Mouse (Mus musculus) large intestine, adult 2 months (tissue): ENCODE data around the gene Scnn1a. TPM values are rescaled to one million over a fixed set of nuclear protein-coding genes. Genes with fewer than 3 reads are reported as not detected.

ENCODE experiments used
- DNase-seq: peaks from one replicate; pipeline ENCODE4 v3.0.0-alpha.2; 2012; ENCODE audit warnings: low read depth, low spot score
- WGBS: fragments of 180-500 bp; shearing (Covaris S2); methylation state at CpG from one replicate; pipeline ENCODE4 v1.1.7; 2018; 5-methylcytosine and 5-hydroxymethylcytosine counted together
- polyA plus RNA-seq: library from polyadenylated mRNA; depleted of rRNA; stranded (reverse); fragments of >200 nt; gene quantifications from 2 replicates; pipeline ENCODE4 v1.2.3, GENCODE M21; 2012

Gene Scnn1a
- polyA plus RNA-seq, 1 experiment = 7.9 TPM

- no peak for DNase-seq
- WGBS = 9% methylated on average over 14 of the region's 14 CpGs
Observed at GRCm38 (mm10) chr6:125354352-125355151, 34.1 kb downstream of the Scnn1a start.

GRCm38 (mm10) chr6:125355197-125355741, 34.8 kb downstream of the Scnn1a start:
- no peak for DNase-seq

GRCm38 (mm10) chr6:125356264-125356663, 35.8 kb downstream of the Scnn1a start:
- 32% methylated on average over 8 of the region's 8 CpGs for WGBS
- DNase-seq = no peak

More at GRCm38 (mm10) chr6:125355197-125355741, 34.8 kb downstream of the Scnn1a start:
- 17% methylated on average over 10 of the region's 10 CpGs for WGBS

- no peak for DNase-seq
- 88% methylated on average over 15 of the region's 15 CpGs for WGBS
Observed at GRCm38 (mm10) chr6:125357334-125357733, 36.9 kb downstream of the Scnn1a start.

- WGBS = 63% methylated on average over 9 of the region's 9 CpGs
- DNase-seq = no peak
Observed at GRCm38 (mm10) chr6:125359999-125360398, 39.5 kb downstream of the Scnn1a start.

GRCm38 (mm10) chr6:125360846-125361245, 40.4 kb downstream of the Scnn1a start:
- no peak for DNase-seq
- 91% methylated on average over 9 of the region's 9 CpGs for WGBS

- 65% methylated on average over 38 of the region's 38 CpGs for WGBS
- no peak for DNase-seq
Observed at GRCm38 (mm10) chr6:125361467-125362291, 41.2 kb downstream of the Scnn1a start.

- no peak for DNase-seq
- WGBS = 70% methylated on average over 15 of the region's 15 CpGs
Observed at GRCm38 (mm10) chr6:125363021-125363420, 42.6 kb downstream of the Scnn1a start.

- WGBS = 38% methylated on average over 23 of the region's 23 CpGs
- DNase-seq = no peak
Observed at GRCm38 (mm10) chr6:125363451-125364242, 43.2 kb downstream of the Scnn1a start.

GRCm38 (mm10) chr6:125364448-125364847, 44.0 kb downstream of the Scnn1a start:
- DNase-seq = no peak
- WGBS = 25% methylated on average over 8 of the region's 8 CpGs

- WGBS = 76% methylated on average over 5 of the region's 5 CpGs
- no peak for DNase-seq
Observed at GRCm38 (mm10) chr6:125365522-125365921, 45.1 kb downstream of the Scnn1a start.

- 56% methylated on average over 1 of the region's 1 CpGs for WGBS
- DNase-seq = no peak
Observed at GRCm38 (mm10) chr6:125366133-125366532, 45.7 kb downstream of the Scnn1a start.

- WGBS = 11% methylated on average over 4 of the region's 4 CpGs
- DNase-seq = no peak
Observed at GRCm38 (mm10) chr6:125367758-125368371, 47.4 kb downstream of the Scnn1a start.

GRCm38 (mm10) chr6:125377042-125377441, 56.6 kb downstream of the Scnn1a start:
- 80% methylated on average over 6 of the region's 6 CpGs for WGBS

GRCm38 (mm10) chr6:125377582-125378451, 57.4 kb downstream of the Scnn1a start:
- WGBS = 23% methylated on average over 16 of the region's 16 CpGs
- DNase-seq = no peak

More at GRCm38 (mm10) chr6:125377042-125377441, 56.6 kb downstream of the Scnn1a start:
- no peak for DNase-seq

GRCm38 (mm10) chr6:125378621-125379020, 58.2 kb downstream of the Scnn1a start:
- WGBS = 68% methylated on average over 6 of the region's 6 CpGs
- no peak for DNase-seq

- no peak for DNase-seq
- 26% methylated on average over 9 of the region's 9 CpGs for WGBS
Observed at GRCm38 (mm10) chr6:125379781-125380180, 59.3 kb downstream of the Scnn1a start.
